8 mouse cellular contexts compared by ENCODE assay signal in the genomic region with DNA sequence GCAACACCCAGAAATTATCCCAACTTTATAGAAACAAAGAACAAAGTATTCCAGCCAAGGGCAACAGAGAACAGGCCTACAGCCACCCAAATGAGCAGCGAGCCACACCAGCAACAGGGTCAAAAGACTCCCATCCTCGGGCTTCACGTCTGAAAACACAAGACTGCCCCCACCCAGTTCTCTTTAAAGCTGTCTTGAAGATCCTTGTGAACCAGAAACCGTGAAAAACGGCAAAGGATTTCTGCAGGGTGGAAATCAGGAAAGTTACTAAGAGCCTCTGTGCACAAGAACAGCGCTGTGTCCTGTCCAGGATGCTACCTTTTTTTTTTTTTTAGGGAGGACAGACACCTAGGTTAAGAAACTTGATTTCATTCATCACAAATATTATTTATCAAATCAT. TPM values are rescaled to one million over a fixed set of nuclear protein-coding genes. Genes with fewer than 3 reads are reported as not detected.
DNase-seq lines count a peak whose midpoint lies in the region; ATAC-seq and TF ChIP-seq lines count a peak whose summit lies in the region.

No protein-coding gene starts in this region.

- peak overlapping the region; percentile 90 for H3K4me2 ChIP-seq in limb, embryonic 15.5 days
- peak overlapping the region; percentile 88 for H3K4me2 ChIP-seq in stomach, postnatal 0 days (replicated peaks; ENCODE audit: low read depth)

- peak overlapping the region; percentile 76; the same call in 1 of the 2 replicates for H3K9ac ChIP-seq in limb, embryonic 15.5 days
- peak overlapping the region; percentile 87 for H3K9ac ChIP-seq in stomach, postnatal 0 days (ENCODE audit: low read length)

- H3K4me3 ChIP-seq in cerebellum, adult 2 months (replicated peaks; ENCODE audit: insufficient read depth, low read depth, low read length), result peak overlapping the region; percentile 65
- H3K4me3 ChIP-seq in spleen, adult 2 months (ENCODE audit: extremely low read depth, insufficient read depth, insufficient read length), result peak overlapping the region; percentile 81
- peak overlapping the region; percentile 81 for H3K4me3 ChIP-seq in limb, embryonic 15.5 days
- H3K4me3 ChIP-seq in stomach, postnatal 0 days (ENCODE audit: low read depth, low read length), result peak overlapping the region; percentile 86

- H3K27me3 ChIP-seq in cerebellum, adult 2 months (ENCODE audit: control insufficient read depth, insufficient read depth, low read length), result no peaks in the 10 kb centered on the region
- no peaks in the 10 kb centered on the region for H3K27me3 ChIP-seq in spleen, adult 2 months (ENCODE audit: control insufficient read depth, insufficient read depth, low read length)
- H3K27me3 ChIP-seq in limb, embryonic 15.5 days, result no peaks in the 10 kb centered on the region
- H3K27me3 ChIP-seq in stomach, postnatal 0 days (ENCODE audit: control insufficient read depth, insufficient read depth, low read length), result no peaks in the 10 kb centered on the region

- H3K4me1 ChIP-seq in cerebellum, adult 2 months (ENCODE audit: control insufficient read depth, insufficient read depth, low read length), result peaks cover 14% of the 10 kb centered on the region
- H3K4me1 ChIP-seq in spleen, adult 2 months (ENCODE audit: control insufficient read depth, insufficient read depth, insufficient read length), result peaks cover 16% of the 10 kb centered on the region
- H3K4me1 ChIP-seq in limb, embryonic 15.5 days, result peaks cover 25% of the 10 kb centered on the region
- no peaks in the 10 kb centered on the region for H3K4me1 ChIP-seq in stomach, postnatal 0 days (replicated peaks; ENCODE audit: control insufficient read depth, insufficient read depth)

- 37% methylated on average over 6 of the region's 6 CpGs for WGBS in cerebellum, adult 2 months
- WGBS in spleen, adult 2 months, result 8% methylated on average over 6 of the region's 6 CpGs
- 37% methylated on average over 6 of the region's 6 CpGs for WGBS in limb, embryonic 15.5 days
- 36% methylated on average over 6 of the region's 6 CpGs for WGBS in stomach, postnatal 0 days

- H3K9me3 ChIP-seq in limb, embryonic 15.5 days, result no peaks in the 10 kb centered on the region
- H3K9me3 ChIP-seq in stomach, postnatal 0 days (ENCODE audit: control insufficient read depth, low read length), result no peaks in the 10 kb centered on the region

- peak in 1 of 2 experiments; percentile 14 for DNase-seq in cerebellum, adult 2 months
- no peak for DNase-seq in cerebellum, adult 8-10 months
- no peak for DNase-seq in spleen, adult 2 months (ENCODE audit: low read depth in 1 of 2, low spot score in 2 of 2)
- no peak for DNase-seq in spleen, postnatal 36 days (ENCODE audit: low spot score in 2 of 2)
- DNase-seq in stomach, postnatal 0 days (ENCODE audit: low spot score), result no peak
- no peak for DNase-seq in cerebellum, postnatal 4 days (ENCODE audit: low spot score in 2 of 2)

- no peak for TF ChIP-seq POLR2A in cerebellum, adult 2 months (IDR thresholded peaks at IDR 0.05; ENCODE audit: borderline replicate concordance, insufficient read depth, low read length)
- TF ChIP-seq POLR2A in spleen, adult 2 months (IDR thresholded peaks at IDR 0.05; ENCODE audit: low read depth, low read length), result no peak

- no peak for TF ChIP-seq CTCF in cerebellum, adult 2 months (IDR thresholded peaks at IDR 0.05; ENCODE audit: borderline replicate concordance, insufficient read depth, low read depth, low read length)
- no peak for TF ChIP-seq CTCF in spleen, adult 2 months (IDR thresholded peaks at IDR 0.05; ENCODE audit: extremely low read depth, insufficient read depth, insufficient read length, insufficient replicate concordance)
- TF ChIP-seq CTCF in stomach, postnatal 0 days (IDR thresholded peaks at IDR 0.05; ENCODE audit: low read depth), result no peak

- no peak for ATAC-seq in limb, embryonic 15.5 days (ENCODE audit: insufficient number of reproducible peaks, low FRiP score, low TSS enrichment, low read depth)
- no peak for ATAC-seq in stomach, postnatal 0 days (ENCODE audit: low FRiP score, low TSS enrichment)
- no peak for ATAC-seq in erythroid progenitor cell, adult 5-6 weeks (replicated peaks; ENCODE audit: low FRiP score, poor library complexity, severe bottlenecking)

- peaks cover 2% of the 10 kb centered on the region; the same call in 1 of the 2 replicates for H3K36me3 ChIP-seq in spleen, adult 2 months (ENCODE audit: control insufficient read depth, insufficient read depth, low read length)
- peaks cover 3% of the 10 kb centered on the region; the same call in 1 of the 2 replicates for H3K36me3 ChIP-seq in limb, embryonic 15.5 days
- H3K36me3 ChIP-seq in stomach, postnatal 0 days (ENCODE audit: control insufficient read depth, insufficient read depth, low read length), result no peaks in the 10 kb centered on the region

- TF ChIP-seq EP300 in stomach, postnatal 0 days (optimal IDR thresholded peaks at IDR 0.05), result no peak

- H3K27ac ChIP-seq in cerebellum, adult 2 months (ENCODE audit: insufficient read depth, low read length), result no peak overlapping the region
- peak overlapping the region; percentile 92 for H3K27ac ChIP-seq in spleen, adult 2 months (ENCODE audit: insufficient read depth, low read length)
- H3K27ac ChIP-seq in limb, embryonic 15.5 days, result 0 out of 2 replicates have a peak overlapping the region, but pooled peaks have one; percentile 22
- H3K27ac ChIP-seq in stomach, postnatal 0 days (replicated peaks), result no peak overlapping the region

RNA-seq across cellular contexts. Expression of gene Rab43, which starts 1.7 kb away (rescaled TPM):
- polyA plus RNA-seq in cerebellum, adult 2 months (2012; rRNA removed), result 18.9 and 19.4 TPM in 2 replicates
- polyA plus RNA-seq in spleen, adult 2 months (2012; rRNA removed), result 102 and 110 TPM in 2 replicates
- 11.9 and 12.5 TPM in 2 replicates for polyA plus RNA-seq in limb, embryonic 15.5 days (2015; fragmentation: Nextera tagmentation; extraction: Ambion mirVana)
- 12.6 and 13.4 TPM in 2 replicates for polyA plus RNA-seq in stomach, postnatal 0 days (2015; fragmentation: Nextera tagmentation; extraction: Ambion mirVana)
- 172 and 177 TPM in 2 replicates for total RNA-seq in erythroid progenitor cell, adult 5-6 weeks (2015; ENCODE audit: low replicate concordance)
- 129 and 134 TPM in 2 replicates for total RNA-seq in erythroid progenitor cell, adult 5-6 weeks (2017; ENCODE audit: low replicate concordance)

RNA-seq across cellular contexts. Expression of gene Gm45140, which starts 25.3 kb away (rescaled TPM):
- polyA plus RNA-seq in cerebellum, adult 2 months (2012; rRNA removed), result 4.9 and 5.7 TPM in 2 replicates
- polyA plus RNA-seq in spleen, adult 2 months (2012; rRNA removed), result 0.73 and 1.3 TPM in 2 replicates
- polyA plus RNA-seq in limb, embryonic 15.5 days (2015; fragmentation: Nextera tagmentation; extraction: Ambion mirVana), result 3.0 and 5.1 TPM in 2 replicates
- polyA plus RNA-seq in stomach, postnatal 0 days (2015; fragmentation: Nextera tagmentation; extraction: Ambion mirVana), result 1.3 and 1.9 TPM in 2 replicates
- 1.8 and 4.2 TPM in 2 replicates for total RNA-seq in erythroid progenitor cell, adult 5-6 weeks (2015; ENCODE audit: low replicate concordance)
- total RNA-seq in erythroid progenitor cell, adult 5-6 weeks (2017; ENCODE audit: low replicate concordance), result 19.1 and 24.3 TPM in 2 replicates

RNA-seq across cellular contexts. Expression of gene Isy1, which starts 28.3 kb away (rescaled TPM):
- 36.2 and 36.4 TPM in 2 replicates for polyA plus RNA-seq in cerebellum, adult 2 months (2012; rRNA removed)
- 17.8 and 31.4 TPM in 2 replicates for polyA plus RNA-seq in spleen, adult 2 months (2012; rRNA removed)
- 36.4 and 45.6 TPM in 2 replicates for polyA plus RNA-seq in limb, embryonic 15.5 days (2015; fragmentation: Nextera tagmentation; extraction: Ambion mirVana)
- 24.6 and 27.5 TPM in 2 replicates for polyA plus RNA-seq in stomach, postnatal 0 days (2015; fragmentation: Nextera tagmentation; extraction: Ambion mirVana)
- 11.5 and 20.1 TPM in 2 replicates for total RNA-seq in erythroid progenitor cell, adult 5-6 weeks (2015; ENCODE audit: low replicate concordance)
- 51.5 and 62.1 TPM in 2 replicates for total RNA-seq in erythroid progenitor cell, adult 5-6 weeks (2017; ENCODE audit: low replicate concordance)

RNA-seq across cellular contexts. Expression of gene Gp9, which starts 32.4 kb away (rescaled TPM):
- 0.49 and 0.68 TPM in 2 replicates for polyA plus RNA-seq in cerebellum, adult 2 months (2012; rRNA removed)
- 70.5 and 104 TPM in 2 replicates for polyA plus RNA-seq in spleen, adult 2 months (2012; rRNA removed)
- polyA plus RNA-seq in limb, embryonic 15.5 days (2015; fragmentation: Nextera tagmentation; extraction: Ambion mirVana), result 0.97 and 1.3 TPM in 2 replicates
- polyA plus RNA-seq in stomach, postnatal 0 days (2015; fragmentation: Nextera tagmentation; extraction: Ambion mirVana), result 0.38 and 0.40 TPM in 2 replicates
- 32.4 and 58.3 TPM in 2 replicates for total RNA-seq in erythroid progenitor cell, adult 5-6 weeks (2015; ENCODE audit: low replicate concordance)
- 11.4 and 18.4 TPM in 2 replicates for total RNA-seq in erythroid progenitor cell, adult 5-6 weeks (2017; ENCODE audit: low replicate concordance)

RNA-seq across cellular contexts. Expression of gene Cnbp, which starts 40.6 kb away (rescaled TPM):
- polyA plus RNA-seq in cerebellum, adult 2 months (2012; rRNA removed), result 347 and 359 TPM in 2 replicates
- 123 and 129 TPM in 2 replicates for polyA plus RNA-seq in spleen, adult 2 months (2012; rRNA removed)
- polyA plus RNA-seq in limb, embryonic 15.5 days (2015; fragmentation: Nextera tagmentation; extraction: Ambion mirVana), result 1,091 and 1,093 TPM in 2 replicates
- polyA plus RNA-seq in stomach, postnatal 0 days (2015; fragmentation: Nextera tagmentation; extraction: Ambion mirVana), result 740 and 754 TPM in 2 replicates
- total RNA-seq in erythroid progenitor cell, adult 5-6 weeks (2015; ENCODE audit: low replicate concordance), result 296 and 321 TPM in 2 replicates
- 347 and 417 TPM in 2 replicates for total RNA-seq in erythroid progenitor cell, adult 5-6 weeks (2017; ENCODE audit: low replicate concordance)

Comparison
In these comparisons a context has a peak if more than half of its experiments do, and no peak if none do; other contexts are left out.
1. H3K27ac ChIP-seq: peak in spleen, adult 2 months (single experiment) and limb, embryonic 15.5 days (single experiment); none in cerebellum, adult 2 months (single experiment) and stomach, postnatal 0 days (single experiment).
2. Peak in every context shown above with its lines, with median percentiles within 50 percentile points of each other: H3K4me3 ChIP-seq.